Mouse (Mus musculus) ES-E14 (cell line): ENCODE data around the gene Olfr802.

ENCODE experiments used
- HCFC1 ChIP-seq: IDR thresholded peaks from 2 replicates; pipeline ENCODE4 v1.6.1; 2012; ENCODE audit warnings: low read length, inconsistent platforms, borderline replicate concordance; ENCODE audit not compliant: insufficient read depth
- ZC3H11A ChIP-seq: IDR thresholded peaks from 2 replicates; pipeline ENCODE4 v1.6.1; 2012; ENCODE audit warnings: low read depth, mild to moderate bottlenecking, inconsistent platforms, low read length, borderline replicate concordance
- ZNF384 ChIP-seq: IDR thresholded peaks from 2 replicates; pipeline ENCODE4 v1.6.1; 2012; ENCODE audit warnings: low read depth, low read length, inconsistent platforms

DNA sequence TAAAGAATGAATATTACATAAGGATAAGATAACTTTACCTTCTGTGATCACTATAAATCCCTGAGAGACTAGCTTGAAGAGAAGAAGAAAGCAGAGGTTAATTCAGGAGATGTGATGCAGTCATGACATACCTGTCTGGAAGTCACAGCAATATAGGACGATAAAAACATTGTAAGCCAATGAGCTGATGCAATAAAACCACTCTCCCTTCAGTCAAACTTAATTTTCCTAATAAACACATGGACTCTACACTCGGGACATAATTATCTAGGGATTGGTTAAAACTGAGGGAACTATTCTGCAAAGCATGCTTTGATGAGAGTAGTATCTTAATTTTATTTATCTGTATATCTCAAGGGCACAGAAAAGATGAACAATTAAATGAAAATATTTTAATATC, 6.2 kb upstream of the Olfr802 start, which contains the start of gene Olfr803:
- TF ChIP-seq ZC3H11A (no peak), HCFC1 (no peak), ZNF384 (no peak)
